Mouse (Mus musculus): ENCODE measurements around the gene Unc13d. TPM values are rescaled to one million over a fixed set of nuclear protein-coding genes. Genes with fewer than 3 reads are reported as not detected.

The Unc13d gene
- total and polyA plus RNA-seq, 3 experiments, result 8.9 to 15.7 (median 14.0) TPM

- peaks cover 18 to 27% of the 10 kb centered on the region in 2 experiments for H3K4me1 ChIP-seq (ENCODE audit: control insufficient read depth in 1 of 2, insufficient read depth in 2 of 2)
- H3K27ac ChIP-seq (ENCODE audit: insufficient read depth, low read depth), result no peak overlapping the region
- dilution Hi-C loops (cut with MboI; ENCODE audit: extremely low pct_ligation_motif_present, extremely low pct_unique_long_range_greater_than_20kb, low sequenced_read_pairs) (no loop called here), in situ Hi-C loops (cut with MboI; ENCODE audit: low pct_ligation_motif_present, low pct_unique_long_range_greater_than_20kb, low sequenced_read_pairs) (no loop called here)
- TF ChIP-seq PAX5 (IDR thresholded peaks at IDR 0.05; ENCODE audit: low read length) (no peak), IRF4 (IDR thresholded peaks at IDR 0.05; ENCODE audit: low read depth, low read length) (no peak), ZKSCAN1 (IDR thresholded peaks at IDR 0.05; ENCODE audit: borderline replicate concordance, low read depth, low read length) (no peak)
- H3K4me3 ChIP-seq (replicated peaks in 1 of 3; ENCODE audit: low read depth in 2 of 3, low read length in 2 of 3, poor library complexity in 1 of 3), result no peak overlapping the region
- H3K36me3 ChIP-seq (replicated peaks in 1 of 2; ENCODE audit: control insufficient read depth in 1 of 2, insufficient read depth in 1 of 2, low read length in 1 of 2), result no peaks in the 10 kb centered on the region
- no peaks in the 10 kb centered on the region for H3K79me2 ChIP-seq (replicated peaks; ENCODE audit: control insufficient read depth, extremely low read depth, insufficient read depth, poor library complexity, severe bottlenecking)
- no peaks in the 10 kb centered on the region for H3K27me3 ChIP-seq (replicated peaks)
- peaks cover 12% of the 10 kb centered on the region for H3K9me3 ChIP-seq (replicated peaks; ENCODE audit: low read length)
- no peak overlapping the region for H3K4me2 ChIP-seq (ENCODE audit: insufficient read depth, low read depth, poor library complexity, severe bottlenecking)
- DNase-seq (ENCODE audit: extremely low read depth), result no peak
- H3K9ac ChIP-seq (ENCODE audit: insufficient read depth, low read depth), result no peak overlapping the region
Observed at GRCm38 (mm10) chr11:116107777-116108285, 30.1 kb upstream of the Unc13d start.

DNA sequence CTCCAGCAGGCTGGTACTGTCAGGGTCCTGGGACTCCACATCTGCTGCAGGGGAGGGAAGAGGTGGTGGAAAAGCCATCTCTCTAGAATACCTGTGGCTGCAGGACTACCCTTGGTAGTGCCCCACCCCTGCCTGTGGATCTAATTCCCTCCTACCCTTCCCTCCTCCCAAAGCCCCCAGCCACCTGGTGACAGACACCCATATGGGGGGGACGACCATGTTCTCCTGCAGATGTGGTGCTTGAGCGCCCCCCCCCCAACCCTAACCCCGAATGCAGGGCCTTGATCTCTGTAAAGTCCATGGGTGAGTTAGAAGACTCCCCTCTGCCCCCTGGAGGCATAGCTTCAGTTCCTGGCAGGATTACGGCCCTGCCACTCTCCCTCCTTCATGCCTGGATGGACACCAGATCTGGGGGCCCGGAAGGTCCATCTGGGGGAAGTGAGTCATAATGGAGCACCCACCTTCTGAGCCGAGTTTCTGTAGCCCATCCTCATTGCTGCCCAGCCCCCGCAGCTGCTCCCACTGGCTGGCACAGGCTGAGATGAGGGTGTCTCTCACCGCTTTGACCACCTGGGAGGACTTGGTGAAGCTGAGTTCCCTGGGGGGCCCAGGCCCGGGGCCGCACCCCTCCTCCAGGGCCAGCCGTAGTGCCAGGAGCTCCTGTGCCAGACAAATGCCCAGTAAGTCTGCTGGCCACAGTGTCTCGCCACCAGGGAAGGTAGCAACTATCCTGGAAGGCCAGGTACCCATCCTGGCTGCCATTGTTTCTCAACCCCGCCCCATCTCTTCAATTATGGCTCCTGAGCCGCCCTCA, 29.4 kb upstream of the Unc13d start:
- TF ChIP-seq CTCF (conservative IDR thresholded peaks at IDR 0.05 in 1 of 2, IDR thresholded peaks at IDR 0.05 in 1 of 2; ENCODE audit: low read depth in 2 of 2, low read length in 2 of 2) (peak in 1 of 2 experiments; percentile 42; a peak in 2 of 4 replicates), GABPA (IDR thresholded peaks at IDR 0.05; ENCODE audit: insufficient replicate concordance, low read depth, low read length) (no peak)
- H3K9me3 ChIP-seq (replicated peaks; ENCODE audit: low read length), result peaks cover 12% of the 10 kb centered on the region
- H3K4me3 ChIP-seq (replicated peaks in 1 of 3; ENCODE audit: low read depth in 2 of 3, low read length in 2 of 3, poor library complexity in 1 of 3), result no peak overlapping the region
- H3K36me3 ChIP-seq (replicated peaks in 1 of 2; ENCODE audit: control insufficient read depth in 1 of 2, insufficient read depth in 1 of 2, low read length in 1 of 2), result no peaks in the 10 kb centered on the region
- H3K27ac ChIP-seq (ENCODE audit: insufficient read depth, low read depth), result no peak overlapping the region
- H3K9ac ChIP-seq (ENCODE audit: insufficient read depth, low read depth), result no peak overlapping the region
- no peak for DNase-seq (ENCODE audit: extremely low read depth)
- no peaks in the 10 kb centered on the region for H3K27me3 ChIP-seq (replicated peaks)
- no peak overlapping the region for H3K4me2 ChIP-seq (ENCODE audit: insufficient read depth, low read depth, poor library complexity, severe bottlenecking)
- dilution Hi-C loops (cut with MboI; ENCODE audit: extremely low pct_ligation_motif_present, extremely low pct_unique_long_range_greater_than_20kb, low sequenced_read_pairs), result no loop called here
- H3K79me2 ChIP-seq (replicated peaks; ENCODE audit: control insufficient read depth, extremely low read depth, insufficient read depth, poor library complexity, severe bottlenecking), result no peaks in the 10 kb centered on the region
- in situ Hi-C loops (cut with MboI; ENCODE audit: low pct_ligation_motif_present, low pct_unique_long_range_greater_than_20kb, low sequenced_read_pairs), result no loop called here
- H3K4me1 ChIP-seq (ENCODE audit: control insufficient read depth in 1 of 2, insufficient read depth in 2 of 2), result peaks cover 18 to 27% of the 10 kb centered on the region in 2 experiments

- H3K27me3 ChIP-seq (replicated peaks), result no peaks in the 10 kb centered on the region
Observed at GRCm38 (mm10) chr11:116106154-116106962, 28.6 kb upstream of the Unc13d start.

More at GRCm38 (mm10) chr11:116106154-116106962, 28.6 kb upstream of the Unc13d start:
- Histone ChIP-seq H3K4me1 (ENCODE audit: control insufficient read depth in 1 of 2, insufficient read depth in 2 of 2) (peaks cover 18 to 27% of the 10 kb centered on the region in 2 experiments), H3K4me3 (replicated peaks in 1 of 3; ENCODE audit: low read depth in 2 of 3, low read length in 2 of 3, poor library complexity in 1 of 3) (no peak overlapping the region), H3K4me2 (ENCODE audit: insufficient read depth, low read depth, poor library complexity, severe bottlenecking) (no peak overlapping the region), H3K27ac (ENCODE audit: insufficient read depth, low read depth) (no peak overlapping the region), H3K79me2 (replicated peaks; ENCODE audit: control insufficient read depth, extremely low read depth, insufficient read depth, poor library complexity, severe bottlenecking) (no peaks in the 10 kb centered on the region), H3K9ac (ENCODE audit: insufficient read depth, low read depth) (no peak overlapping the region), H3K9me3 (replicated peaks; ENCODE audit: low read length) (peaks cover 12% of the 10 kb centered on the region), H3K36me3 (replicated peaks in 1 of 2; ENCODE audit: control insufficient read depth in 1 of 2, insufficient read depth in 1 of 2, low read length in 1 of 2) (no peaks in the 10 kb centered on the region)
- TF ChIP-seq JUND (conservative IDR thresholded peaks at IDR 0.05; ENCODE audit: low read depth, low read length), result no peak
- TF ChIP-seq JUN (IDR thresholded peaks at IDR 0.05; ENCODE audit: insufficient read depth, low read depth, low read length), result no peak
- in situ Hi-C loops (cut with MboI; ENCODE audit: low pct_ligation_motif_present, low pct_unique_long_range_greater_than_20kb, low sequenced_read_pairs) (no loop called here), dilution Hi-C loops (cut with MboI; ENCODE audit: extremely low pct_ligation_motif_present, extremely low pct_unique_long_range_greater_than_20kb, low sequenced_read_pairs) (no loop called here)
- no peak for DNase-seq (ENCODE audit: extremely low read depth)
